Mouse (Mus musculus) mouse embryonic stem cell (cell line): ENCODE measurements at regions not wholly inside any gene's neighbourhood (a gene's known extent, or its start where the extent isn't known, plus 50 kb on each side); places are given as distances from the start of the nearest gene placed in this dataset.

Experiments
- in situ Hi-C, 2 experiments: fragments of 300-500 bp; cut with MboI; formaldehyde crosslinking; loops; 1 replicate in 1 of 2; 3 replicates in 1 of 2; pipeline ENCODE4 v1.14.3; 2019 to 2020; ENCODE audit warnings: low sequenced_read_pairs in 2 of 2, low pct_unique_long_range_greater_than_20kb in 1 of 2, mixed read lengths in 1 of 2; ENCODE audit not compliant: unreplicated experiment in 1 of 2

GRCm38 (mm10) chr2:8818127-8818526, 1062.9 kb upstream of the 4930412O13Rik start:
- in situ Hi-C loops, result no loop called here

GRCm38 (mm10) chr2:8825406-8825805, 1055.6 kb upstream of the 4930412O13Rik start:
- in situ Hi-C loops, result no loop called here
